Mouse (Mus musculus) spleen, adult 2 months (tissue): Measurements from ENCODE around the gene Ppp2r1b.

Experiments used
- CTCF ChIP-seq: fragments of 200-500 bp; IDR thresholded peaks from 2 replicates; pipeline ENCODE4 v1.5.1; 2011; ENCODE audit warnings: mild to moderate bottlenecking, inconsistent platforms; ENCODE audit not compliant: insufficient read depth, insufficient read length, insufficient replicate concordance; ENCODE audit errors: extremely low read depth
- POLR2A ChIP-seq: fragments of 200-500 bp; IDR thresholded peaks from 2 replicates; pipeline ENCODE4 v1.6.1; 2011; ENCODE audit warnings: low read depth, low read length, inconsistent platforms

DNA sequence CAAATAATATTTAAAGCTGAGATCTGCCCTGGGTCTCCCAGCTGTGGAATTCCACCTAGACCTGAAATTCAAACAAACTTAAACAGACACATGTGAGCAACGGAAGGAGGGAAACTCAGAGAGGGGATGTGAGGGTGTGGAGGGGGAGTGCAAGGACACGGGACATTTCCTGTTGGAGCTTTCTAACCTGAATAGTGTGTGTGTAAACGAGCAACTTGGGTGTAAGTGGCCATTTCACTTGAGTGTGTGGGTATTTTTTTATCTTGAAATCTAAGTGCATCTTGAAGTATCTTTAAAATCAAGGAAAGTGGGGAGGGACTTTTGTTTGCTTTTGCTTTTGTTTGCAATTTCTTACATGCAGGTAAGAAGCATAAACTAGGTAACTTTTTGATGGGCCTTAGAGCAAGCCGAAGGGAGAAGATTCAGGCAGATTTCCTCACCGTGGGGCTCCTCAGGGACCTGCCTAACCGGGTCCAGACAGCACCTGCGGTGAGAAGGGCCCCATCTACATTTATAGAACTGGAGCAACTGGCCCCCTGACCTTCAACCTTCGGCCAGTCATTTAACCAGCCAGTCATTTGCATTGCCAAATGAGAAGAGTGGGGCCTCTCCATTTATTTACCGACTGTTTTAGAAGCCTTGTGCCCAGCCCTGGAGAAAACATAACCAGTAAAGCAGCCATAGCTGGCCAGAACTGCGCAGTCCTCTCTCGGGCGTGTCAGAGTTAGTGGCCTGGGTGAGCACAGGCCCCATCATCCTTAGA lies 2.7 kb downstream of the Ppp2r1b start:
- TF ChIP-seq CTCF (no peak), POLR2A (no peak)
